Mouse (Mus musculus): ENCODE measurements around the gene Nln.
A peak's percentile ranks its signal among the peaks of the same experiment; 100 is the strongest.

Nln gene

GRCm38 (mm10) chr13:104097190-104097589 lies 12.2 kb downstream of the Nln start:
- DNase-seq (ENCODE audit: low read depth, low spot score), result no peak

- DNase-seq (ENCODE audit: low read depth, low spot score), result no peak
Measured at GRCm38 (mm10) chr13:104095955-104096354, 13.5 kb downstream of the Nln start.

GRCm38 (mm10) chr13:104094531-104095385 lies 14.7 kb downstream of the Nln start:
- no peak for DNase-seq (ENCODE audit: low read depth, low spot score)

GRCm38 (mm10) chr13:104091734-104092133 lies 17.7 kb downstream of the Nln start:
- DNase-seq (ENCODE audit: low read depth, low spot score), result no peak

- DNase-seq (ENCODE audit: low read depth, low spot score), result peak; percentile 38
Measured at GRCm38 (mm10) chr13:104089387-104089786, 20.0 kb downstream of the Nln start.

- no peak for DNase-seq (ENCODE audit: low read depth, low spot score)
Measured at GRCm38 (mm10) chr13:104084600-104084999, 24.8 kb downstream of the Nln start.

- DNase-seq (ENCODE audit: low read depth, low spot score), result no peak
Measured at GRCm38 (mm10) chr13:104082504-104082903, 26.9 kb downstream of the Nln start.

- DNase-seq (ENCODE audit: low read depth, low spot score), result no peak
Measured at GRCm38 (mm10) chr13:104076993-104077392, 32.4 kb downstream of the Nln start.

GRCm38 (mm10) chr13:104074731-104075130 lies 34.7 kb downstream of the Nln start:
- DNase-seq (ENCODE audit: low read depth, low spot score), result no peak

- DNase-seq (ENCODE audit: low read depth, low spot score), result no peak
Measured at GRCm38 (mm10) chr13:104074230-104074629, 35.2 kb downstream of the Nln start.

GRCm38 (mm10) chr13:104072351-104072750 lies 37.1 kb downstream of the Nln start:
- no peak for DNase-seq (ENCODE audit: low read depth, low spot score)

- no peak for DNase-seq (ENCODE audit: low read depth, low spot score)
Measured at GRCm38 (mm10) chr13:104070703-104071102, 38.7 kb downstream of the Nln start.

- no peak for DNase-seq (ENCODE audit: low read depth, low spot score)
Measured at GRCm38 (mm10) chr13:104069216-104069615, 40.2 kb downstream of the Nln start.

- no peak for DNase-seq (ENCODE audit: low read depth, low spot score)
Measured at GRCm38 (mm10) chr13:104065649-104066347, 43.6 kb downstream of the Nln start.

- no peak for DNase-seq (ENCODE audit: low read depth, low spot score)
Measured at GRCm38 (mm10) chr13:104063061-104063460, 46.4 kb downstream of the Nln start.

GRCm38 (mm10) chr13:104061975-104062750 lies 47.3 kb downstream of the Nln start:
- no peak for DNase-seq (ENCODE audit: low read depth, low spot score)

GRCm38 (mm10) chr13:104060231-104060630 lies 49.2 kb downstream of the Nln start:
- no peak for DNase-seq (ENCODE audit: low read depth, low spot score)

- DNase-seq (ENCODE audit: low read depth, low spot score), result no peak
Measured at GRCm38 (mm10) chr13:104059536-104059935, 49.9 kb downstream of the Nln start.

- DNase-seq (ENCODE audit: low read depth, low spot score), result no peak
Measured at GRCm38 (mm10) chr13:104058761-104059160, 50.7 kb downstream of the Nln start.

- DNase-seq (ENCODE audit: low read depth, low spot score), result no peak
Measured at GRCm38 (mm10) chr13:104052271-104052753, 57.1 kb downstream of the Nln start.

- no peak for DNase-seq (ENCODE audit: low read depth, low spot score)
Measured at GRCm38 (mm10) chr13:104048835-104049234, 60.6 kb downstream of the Nln start.

GRCm38 (mm10) chr13:104045108-104045507 lies 64.3 kb downstream of the Nln start:
- DNase-seq (ENCODE audit: low read depth, low spot score), result no peak
